Mouse (Mus musculus) bone marrow, adult 2 months (tissue): ENCODE data around the gene Ankzf1. TPM values are rescaled to one million over a fixed set of nuclear protein-coding genes. Genes with fewer than 3 reads are reported as not detected.

Experiments
- H3K27ac ChIP-seq: fragments of 200-500 bp; 2 replicates; pipeline ENCODE4 v1.5.1; 2012; ENCODE audit warnings: low read depth, mild to moderate bottlenecking, control low read depth, inconsistent platforms, low read length; ENCODE audit not compliant: control insufficient read depth, poor library complexity, insufficient read depth
- H3K4me1 ChIP-seq: fragments of 200-500 bp; 2 replicates; pipeline ENCODE4 v1.6.1; 2011; ENCODE audit warnings: low read length; ENCODE audit not compliant: control insufficient read depth, insufficient read depth
- H3K4me3 ChIP-seq: fragments of 200-500 bp; replicated peaks from 2 replicates; pipeline ENCODE3; 2011; ENCODE audit warnings: mild to moderate bottlenecking, low read depth, low read length, control low read depth; ENCODE audit not compliant: control insufficient read depth
- CTCF ChIP-seq: fragments of 200-500 bp; IDR thresholded peaks from 2 replicates; pipeline ENCODE4 v1.5.1; 2011; ENCODE audit warnings: low read length, control low read depth; ENCODE audit not compliant: control insufficient read depth, insufficient read depth
- POLR2A ChIP-seq: fragments of 200-500 bp; IDR thresholded peaks from 2 replicates; pipeline ENCODE4 v1.6.1; 2011; ENCODE audit warnings: low read depth, mild to moderate bottlenecking, control low read depth, low read length, borderline replicate concordance; ENCODE audit not compliant: control insufficient read depth
- WGBS: fragments of 180-500 bp; shearing (Covaris S2); methylation state at CpG from one replicate; pipeline ENCODE4 v1.1.7; 2018; 5-methylcytosine and 5-hydroxymethylcytosine counted together
- polyA plus RNA-seq: library from polyadenylated mRNA; stranded (reverse); fragments of >200 nt; gene quantifications from 2 replicates; pipeline ENCODE4 v1.2.4, GENCODE M21; 2011; ENCODE audit warnings: low replicate concordance; ENCODE audit not compliant: missing spikeins, insufficient read depth, insufficient read length

Gene Ankzf1
- polyA plus RNA-seq, 1 experiment = 27.7 TPM

DNA sequence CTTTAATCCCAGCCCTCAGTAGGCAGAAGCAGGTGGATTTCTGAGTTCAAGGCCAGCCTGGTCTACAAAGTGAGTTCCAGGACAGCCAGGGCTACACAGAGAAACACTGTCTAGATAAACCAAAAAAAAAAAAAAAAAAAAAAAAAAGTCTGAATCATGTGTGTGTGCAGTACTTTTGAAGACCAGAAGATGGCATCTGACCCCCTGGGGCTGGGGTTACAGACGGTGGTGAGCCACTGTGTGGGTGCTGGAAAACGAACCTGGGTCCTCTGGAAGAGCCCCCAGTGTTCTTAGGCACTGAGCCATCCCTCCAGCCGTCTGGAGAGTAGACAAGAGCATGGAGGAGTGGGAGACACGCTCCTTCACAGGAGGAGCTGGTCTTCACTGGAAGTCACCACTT lies 9.8 kb upstream of the Ankzf1 start:
- TF ChIP-seq CTCF = no peak; the same call in 1 of the 2 replicates
- no peak for TF ChIP-seq POLR2A
- 83% methylated on average over 4 of the region's 4 CpGs for WGBS
- no peak overlapping the region for H3K27ac ChIP-seq
- H3K4me1 ChIP-seq = no peaks in the 10 kb centered on the region; the same call in 1 of the 2 replicates
- H3K4me3 ChIP-seq = no peak overlapping the region

DNA sequence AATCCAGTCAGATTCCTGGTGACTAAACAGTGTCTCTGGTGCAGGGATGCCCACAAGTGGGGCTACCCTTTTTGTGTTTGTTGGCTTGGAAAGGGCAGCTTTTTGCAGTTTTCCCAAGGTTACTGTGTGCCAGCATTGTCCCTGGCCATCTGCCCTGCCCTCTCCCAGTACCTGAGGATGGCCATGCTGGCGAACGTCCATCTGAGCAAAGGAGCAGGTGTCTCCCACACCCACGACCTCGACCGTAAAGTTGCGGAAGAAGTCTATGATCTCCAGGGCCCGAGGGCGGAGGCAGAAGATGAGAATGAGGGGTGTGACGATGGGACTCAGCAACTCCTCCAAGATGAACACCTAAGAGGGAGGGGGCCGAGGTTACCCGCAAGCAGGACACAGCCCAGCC lies 6.5 kb upstream of the Ankzf1 start:
- WGBS = 91% methylated on average over 11 of the region's 11 CpGs
- no peak overlapping the region for H3K4me3 ChIP-seq
- no peak overlapping the region for H3K27ac ChIP-seq
- TF ChIP-seq POLR2A (no peak), CTCF (no peak)
- H3K4me1 ChIP-seq = peaks cover 1% of the 10 kb centered on the region; the same call in 1 of the 2 replicates

- Histone ChIP-seq H3K27ac (no peak overlapping the region), H3K4me3 (no peak overlapping the region), H3K4me1 (peaks cover 1% of the 10 kb centered on the region; the same call in 1 of the 2 replicates)
- TF ChIP-seq CTCF (no peak), POLR2A (no peak)
Observed at GRCm38 (mm10) chr1:75187126-75187525, 4.8 kb upstream of the Ankzf1 start.

DNA sequence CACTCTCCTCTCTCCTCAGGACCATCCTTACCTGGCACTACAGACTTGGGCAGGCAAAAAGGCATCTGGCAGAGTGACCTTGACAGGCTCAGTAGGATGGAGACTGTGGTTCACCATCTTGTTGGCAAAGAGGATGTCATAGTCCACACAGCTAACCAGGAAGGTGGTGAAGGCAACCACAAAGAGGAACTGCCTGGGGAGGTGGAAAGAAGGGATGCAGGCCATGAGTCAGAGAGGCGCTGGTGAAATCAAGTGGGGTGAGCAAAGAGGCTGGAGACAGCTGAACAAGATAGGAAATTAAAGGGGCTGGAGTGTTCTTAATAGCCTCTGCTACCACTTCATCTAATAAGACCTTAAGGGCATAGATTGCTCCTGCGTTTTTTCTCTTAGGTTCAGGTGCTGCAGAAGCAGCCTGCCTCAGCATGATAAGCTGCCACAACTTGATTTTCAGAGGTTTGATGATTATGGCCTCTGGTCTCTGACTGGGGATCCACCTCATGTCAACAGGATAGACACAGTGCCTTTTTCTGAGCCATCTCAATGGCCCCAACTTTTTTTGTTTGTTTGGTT lies 4.0 kb upstream of the Ankzf1 start:
- WGBS = 8% methylated on average over 2 of the region's 2 CpGs
- no peak overlapping the region for H3K4me3 ChIP-seq
- TF ChIP-seq CTCF (no peak), POLR2A (no peak)
- peaks cover 1% of the 10 kb centered on the region; the same call in 1 of the 2 replicates for H3K4me1 ChIP-seq
- peak overlapping the region; percentile 39; the same call in 1 of the 2 replicates for H3K27ac ChIP-seq

- WGBS = 44% methylated on average over 2 of the region's 2 CpGs
- peaks cover 1% of the 10 kb centered on the region; the same call in 1 of the 2 replicates for H3K4me1 ChIP-seq
- no peak for TF ChIP-seq CTCF
- TF ChIP-seq POLR2A = no peak
- H3K27ac ChIP-seq = no peak overlapping the region
- peak overlapping the region; percentile 7 for H3K4me3 ChIP-seq
Observed at GRCm38 (mm10) chr1:75190577-75190976, 1.4 kb upstream of the Ankzf1 start.

DNA sequence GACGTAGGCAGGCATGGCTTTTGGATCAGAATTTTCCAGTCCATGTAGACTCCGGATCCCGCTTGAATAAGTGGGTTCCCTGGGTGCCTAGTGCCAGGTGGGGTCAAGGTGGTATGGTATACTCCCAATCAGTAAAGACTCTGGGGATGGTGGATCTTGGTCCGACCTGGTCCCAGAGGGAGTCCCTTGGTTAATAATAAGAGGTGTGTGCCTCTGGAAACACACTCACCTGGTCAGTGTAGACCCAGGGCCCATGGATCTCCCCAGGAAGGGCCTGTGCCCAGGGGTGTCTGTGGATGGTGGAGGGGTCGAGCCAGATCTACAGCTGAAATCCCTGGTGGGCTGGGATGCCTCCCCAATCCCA lies 711 bp upstream of the Ankzf1 start:
- peak overlapping the region; percentile 84 for H3K27ac ChIP-seq
- peaks cover 1% of the 10 kb centered on the region; the same call in 1 of the 2 replicates for H3K4me1 ChIP-seq
- H3K4me3 ChIP-seq = peak overlapping the region; percentile 85
- 48% methylated on average over 5 of the region's 5 CpGs for WGBS
- TF ChIP-seq CTCF (no peak), POLR2A (no peak)

GRCm38 (mm10) chr1:75192452-75192851 lies 501 bp downstream of the Ankzf1 start:
- under 1% methylated on average over 19 of the region's 19 CpGs for WGBS
- Histone ChIP-seq H3K27ac (peak overlapping the region; percentile 92), H3K4me3 (peak overlapping the region; percentile 76), H3K4me1 (peaks cover 1% of the 10 kb centered on the region; the same call in 1 of the 2 replicates)
- no peak for TF ChIP-seq CTCF
- TF ChIP-seq POLR2A = 0 out of 2 replicates have a peak, but pooled peaks have one; percentile 42

- no peak overlapping the region for H3K27ac ChIP-seq
- TF ChIP-seq POLR2A = no peak
- no peak for TF ChIP-seq CTCF
- WGBS = 78% methylated on average over 1 of the region's 1 CpGs
- H3K4me1 ChIP-seq = no peaks in the 10 kb centered on the region
- no peak overlapping the region for H3K4me3 ChIP-seq
Observed at GRCm38 (mm10) chr1:75201236-75201635, 9.3 kb downstream of the Ankzf1 start.

GRCm38 (mm10) chr1:75208967-75209678 lies 17.2 kb downstream of the Ankzf1 start:
- Histone ChIP-seq H3K27ac (peak overlapping the region; percentile 45), H3K4me1 (peaks cover 7% of the 10 kb centered on the region)
- 17% methylated on average over 34 of the region's 34 CpGs for WGBS

More at GRCm38 (mm10) chr1:75208967-75209678, 17.2 kb downstream of the Ankzf1 start:
- no peak; the same call in 1 of the 2 replicates for TF ChIP-seq POLR2A
- no peak for TF ChIP-seq CTCF
- peak overlapping the region; percentile 72 for H3K4me3 ChIP-seq
